Mouse (Mus musculus) spleen, postnatal 14 days (tissue): Measurements from ENCODE around the gene H2-Q10.

Experiments
- DNase-seq, 2 experiments: peaks; one replicate each; pipeline ENCODE4 v3.0.0; 2021 to 2022; ENCODE audit warnings: low spot score in 2 of 2

H2-Q10 gene

GRCm38 (mm10) chr17:35514756-35515155 lies 44.9 kb downstream of the H2-Q10 start:
- no peak for DNase-seq

- DNase-seq = no peak
These were observed 46.2 kb downstream of the H2-Q10 start for GRCm38 (mm10) chr17:35515911-35516640.

GRCm38 (mm10) chr17:35516652-35517500 lies 47.0 kb downstream of the H2-Q10 start, which contains the start of the genes Tcf19 and Cchcr1:
Tcf19 (minus strand) TSS chr17:35516824.
Cchcr1 (plus strand) TSS chr17:35517100.
- DNase-seq = peak; percentile 90 to 91

GRCm38 (mm10) chr17:35517526-35517925 lies 47.6 kb downstream of the H2-Q10 start:
- DNase-seq = no peak
